Mouse (Mus musculus) retina, adult 2 months (tissue): ENCODE results near the gene Nrxn3.

Experiments
- DNase-seq: peaks from one replicate; pipeline ENCODE4 v3.0.0-alpha.2; 2012; ENCODE audit warnings: low read depth, low spot score

The Nrxn3 gene

GRCm38 (mm10) chr12:90281236-90281635 lies 1558.6 kb downstream of the Nrxn3 start:
- DNase-seq, result no peak

GRCm38 (mm10) chr12:90283022-90283421 lies 1560.3 kb downstream of the Nrxn3 start:
- DNase-seq, result no peak

DNA sequence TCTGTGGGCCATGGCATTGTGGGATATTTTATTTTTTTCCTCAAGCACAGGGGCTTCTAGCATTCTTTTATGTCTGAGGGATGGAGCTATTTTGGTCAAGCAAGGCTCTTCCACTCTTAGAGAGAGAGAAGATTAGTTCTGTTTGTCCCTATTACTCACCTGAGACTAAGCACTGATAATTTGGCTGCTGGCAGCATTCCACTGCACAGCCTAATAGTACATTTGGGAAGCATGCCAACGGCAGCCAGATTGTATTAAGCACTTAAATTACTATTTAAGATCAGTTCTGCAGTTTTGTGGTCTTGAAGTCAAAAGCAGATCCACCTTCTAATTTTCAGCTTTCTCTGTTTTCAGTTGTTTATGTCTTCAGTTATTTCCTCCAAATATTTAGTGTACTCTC lies 1580.0 kb downstream of the Nrxn3 start:
- DNase-seq, result no peak

- DNase-seq, result no peak
Observed at GRCm38 (mm10) chr12:90331806-90332205, 1609.1 kb downstream of the Nrxn3 start.

GRCm38 (mm10) chr12:90332459-90332858 lies 1609.8 kb downstream of the Nrxn3 start:
- no peak for DNase-seq

DNA sequence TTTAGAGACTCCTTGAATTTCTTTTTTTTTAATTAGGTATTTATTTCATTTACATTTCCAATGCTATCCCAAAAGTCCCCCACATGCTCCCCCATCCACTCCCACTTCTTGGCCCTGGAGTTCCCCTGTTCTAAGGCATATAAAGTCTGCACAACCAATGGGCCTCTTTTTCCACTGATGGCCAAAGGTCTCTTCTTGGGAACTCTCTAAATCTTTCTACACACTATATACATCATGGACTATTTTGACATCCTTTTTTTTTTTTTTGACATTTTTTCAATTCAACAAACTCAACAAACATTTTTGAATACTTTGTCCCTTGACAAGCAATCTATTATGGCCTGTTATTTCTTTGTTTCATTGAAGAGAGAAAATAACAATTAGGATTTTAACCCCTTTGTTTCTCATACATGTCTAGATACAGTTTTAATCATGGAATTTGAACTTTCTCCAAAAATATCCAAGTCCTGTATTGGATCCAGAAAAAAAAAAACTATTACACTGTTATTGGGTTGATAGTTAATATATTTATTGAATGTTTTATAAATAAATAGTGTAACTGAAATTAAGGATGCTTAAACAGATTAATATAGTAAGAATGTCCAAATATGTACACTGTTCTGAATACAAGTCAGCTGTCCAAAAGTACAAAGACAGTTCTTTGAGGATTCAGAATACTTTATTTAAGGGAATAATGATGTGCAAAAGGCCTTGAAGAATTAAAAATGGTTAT lies 1615.0 kb downstream of the Nrxn3 start:
- no peak for DNase-seq

- no peak for DNase-seq
Observed at GRCm38 (mm10) chr12:90338229-90338557, 1615.5 kb downstream of the Nrxn3 start.
